Mouse (Mus musculus): ENCODE measurements at regions not wholly inside any gene's neighbourhood (a gene's known extent, or its start where the extent isn't known, plus 50 kb on each side); places are given as distances from the start of the nearest gene placed in this dataset.

DNA sequence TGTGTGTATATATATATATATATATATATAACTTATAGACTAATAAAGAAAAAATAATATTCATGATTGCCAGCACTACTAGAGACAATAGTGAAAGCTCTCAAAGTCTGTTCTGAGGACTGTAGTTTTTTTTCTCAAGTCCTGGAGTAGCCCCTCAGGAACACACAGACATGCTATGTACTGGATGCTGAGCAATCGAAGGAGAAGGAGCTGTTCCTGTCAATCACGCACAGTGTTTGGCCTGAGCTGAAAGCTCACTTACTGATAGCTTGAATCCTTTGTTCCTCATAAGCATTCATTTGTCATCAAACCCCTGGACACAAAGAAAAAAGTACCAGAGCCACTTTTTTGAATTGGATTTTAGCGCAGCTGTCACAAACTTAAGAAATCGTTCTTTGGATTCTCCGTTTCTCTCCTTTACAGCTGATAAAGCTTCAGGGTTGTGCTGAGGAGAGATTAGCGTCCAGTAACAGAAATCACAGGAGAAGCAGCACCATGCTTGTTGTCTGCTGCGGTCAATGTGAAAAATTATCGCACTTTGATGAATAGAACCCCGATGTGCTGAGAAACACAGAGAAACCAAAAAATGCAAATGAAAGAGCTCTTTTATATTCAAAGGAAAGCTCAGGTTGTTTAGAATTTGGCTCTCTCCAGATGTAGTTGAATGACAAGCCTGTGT, 702.2 kb upstream of the Tyrp1 start:
- peak; percentile 78 for ATAC-seq (ENCODE audit: low FRiP score, low read depth)
- Histone ChIP-seq H3K4me2 (replicated peaks) (0 out of 2 replicates have a peak overlapping the region, but pooled peaks have one; percentile 11), H3K36me3 (no peaks in the 10 kb centered on the region), H3K4me3 (no peak overlapping the region), H3K27me3 (no peaks in the 10 kb centered on the region), H3K27ac (replicated peaks) (peak overlapping the region; percentile 61), H3K4me1 (peaks cover 5% of the 10 kb centered on the region; the same call in 1 of the 2 replicates), H3K9ac (replicated peaks) (no peak overlapping the region), H3K9me3 (no peaks in the 10 kb centered on the region)
- WGBS: 54% methylated on average over 9 of the region's 9 CpGs

DNA sequence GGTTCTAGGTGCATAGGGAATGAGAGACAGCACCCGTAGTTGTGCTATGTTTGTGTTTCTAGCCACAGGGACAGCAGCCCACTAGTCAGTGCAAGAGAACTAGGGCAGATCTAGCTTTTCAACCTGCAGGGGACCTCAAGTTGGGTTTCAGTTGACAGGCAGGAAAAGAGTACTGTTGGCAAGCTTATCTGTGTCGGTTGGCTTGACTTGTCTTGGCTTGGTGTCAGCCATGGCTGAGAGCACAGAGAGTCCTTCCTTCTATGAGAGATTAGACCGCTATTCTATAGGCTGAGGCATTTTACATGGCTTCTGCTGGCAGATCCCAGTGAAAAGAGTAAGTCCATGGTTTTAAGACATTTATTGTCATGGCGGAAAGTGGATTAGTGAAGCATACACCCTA, 693.7 kb upstream of the Tyrp1 start:
- H3K9ac ChIP-seq (replicated peaks): no peak overlapping the region
- no peaks in the 10 kb centered on the region for H3K9me3 ChIP-seq
- H3K36me3 ChIP-seq: no peaks in the 10 kb centered on the region
- no peaks in the 10 kb centered on the region for H3K4me1 ChIP-seq
- no peaks in the 10 kb centered on the region for H3K27me3 ChIP-seq
- H3K4me2 ChIP-seq (replicated peaks): no peak overlapping the region
- 88% methylated on average over 4 of the region's 4 CpGs for WGBS
- no peak overlapping the region for H3K27ac ChIP-seq (replicated peaks)
- H3K4me3 ChIP-seq: no peak overlapping the region
- no peak for ATAC-seq (ENCODE audit: low FRiP score, low read depth)

DNA sequence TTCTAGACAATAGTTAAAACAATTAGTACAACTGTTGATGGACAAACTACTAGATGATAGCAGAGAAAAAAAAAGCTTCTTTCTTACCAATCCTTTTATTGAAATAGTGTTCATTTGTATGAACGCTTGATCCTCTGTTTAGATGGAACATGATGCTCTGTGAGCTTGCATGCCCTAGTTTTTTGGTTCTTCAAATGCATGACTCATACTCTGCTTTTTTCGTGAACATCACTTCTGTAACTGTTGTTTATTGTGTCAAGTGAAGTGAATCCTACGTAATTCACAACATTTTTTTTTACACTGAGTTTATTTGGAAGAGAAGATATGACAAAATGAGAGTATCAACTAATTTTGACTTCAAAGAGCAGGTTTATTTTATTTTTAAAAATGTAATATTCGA, 674.1 kb upstream of the Tyrp1 start:
- ATAC-seq (ENCODE audit: low FRiP score, low read depth): no peak
- WGBS: 90% methylated on average over 4 of the region's 4 CpGs
- H3K9me3 ChIP-seq: no peaks in the 10 kb centered on the region
- H3K4me2 ChIP-seq (replicated peaks): no peak overlapping the region
- H3K9ac ChIP-seq (replicated peaks): no peak overlapping the region
- no peak overlapping the region for H3K27ac ChIP-seq (replicated peaks)
- H3K27me3 ChIP-seq: no peaks in the 10 kb centered on the region
- H3K36me3 ChIP-seq: no peaks in the 10 kb centered on the region
- H3K4me1 ChIP-seq: no peaks in the 10 kb centered on the region
- no peak overlapping the region for H3K4me3 ChIP-seq

DNA sequence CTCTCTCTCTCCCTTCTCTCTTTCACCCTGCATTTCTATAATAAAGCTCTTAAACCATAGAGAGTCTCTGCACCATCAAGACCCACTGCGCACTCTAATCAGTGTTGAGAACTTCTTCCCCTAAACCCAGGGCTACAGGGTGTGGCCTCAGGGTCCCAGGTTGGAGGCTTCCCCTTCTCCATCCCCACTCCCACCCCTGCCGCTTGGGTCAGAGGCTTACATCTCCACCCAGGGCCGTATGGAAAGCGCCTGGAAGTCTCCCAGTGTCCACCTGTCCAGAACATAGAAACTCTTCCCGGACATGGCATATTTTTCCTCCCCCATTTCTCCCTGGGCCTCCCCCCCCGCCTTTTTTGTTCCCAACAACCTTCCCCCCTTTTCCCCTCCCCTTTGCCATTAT, 660.7 kb upstream of the Tyrp1 start:
- H3K36me3 ChIP-seq: no peaks in the 10 kb centered on the region
- no peak overlapping the region for H3K4me3 ChIP-seq
- H3K4me2 ChIP-seq (replicated peaks): no peak overlapping the region
- no peak overlapping the region for H3K9ac ChIP-seq (replicated peaks)
- 86% methylated on average over 6 of the region's 6 CpGs for WGBS
- no peaks in the 10 kb centered on the region for H3K9me3 ChIP-seq
- no peaks in the 10 kb centered on the region for H3K4me1 ChIP-seq
- ATAC-seq (ENCODE audit: low FRiP score, low read depth): no peak
- H3K27me3 ChIP-seq: no peaks in the 10 kb centered on the region
- no peak overlapping the region for H3K27ac ChIP-seq (replicated peaks)

GRCm38 (mm10) chr4:80202223-80202622, 631.7 kb upstream of the Tyrp1 start:
- ATAC-seq (ENCODE audit: low FRiP score, low read depth): no peak
- WGBS: 70% methylated on average over 1 of the region's 1 CpGs

GRCm38 (mm10) chr4:80203916-80204315, 630.0 kb upstream of the Tyrp1 start:
- Histone ChIP-seq H3K4me1 (no peaks in the 10 kb centered on the region), H3K27ac (replicated peaks) (no peak overlapping the region), H3K4me2 (replicated peaks) (no peak overlapping the region), H3K9ac (replicated peaks) (no peak overlapping the region), H3K4me3 (no peak overlapping the region), H3K36me3 (no peaks in the 10 kb centered on the region), H3K27me3 (no peaks in the 10 kb centered on the region), H3K9me3 (no peaks in the 10 kb centered on the region)
- WGBS: 87% methylated on average over 6 of the region's 6 CpGs
- no peak for ATAC-seq (ENCODE audit: low FRiP score, low read depth)

More at GRCm38 (mm10) chr4:80202223-80202622, 631.7 kb upstream of the Tyrp1 start:
- Histone ChIP-seq H3K27ac (replicated peaks) (no peak overlapping the region), H3K27me3 (no peaks in the 10 kb centered on the region), H3K36me3 (no peaks in the 10 kb centered on the region), H3K4me3 (no peak overlapping the region), H3K9ac (replicated peaks) (no peak overlapping the region), H3K4me2 (replicated peaks) (no peak overlapping the region), H3K4me1 (no peaks in the 10 kb centered on the region), H3K9me3 (no peaks in the 10 kb centered on the region)

- 93% methylated on average over 5 of the region's 5 CpGs for WGBS
Measured at GRCm38 (mm10) chr4:80204374-80204773, 629.5 kb upstream of the Tyrp1 start.

More at GRCm38 (mm10) chr4:80204374-80204773, 629.5 kb upstream of the Tyrp1 start:
- Histone ChIP-seq H3K4me1 (no peaks in the 10 kb centered on the region), H3K36me3 (no peaks in the 10 kb centered on the region), H3K9me3 (no peaks in the 10 kb centered on the region), H3K4me3 (no peak overlapping the region), H3K27me3 (no peaks in the 10 kb centered on the region), H3K4me2 (replicated peaks) (no peak overlapping the region), H3K9ac (replicated peaks) (no peak overlapping the region), H3K27ac (replicated peaks) (no peak overlapping the region)
- ATAC-seq (ENCODE audit: low FRiP score, low read depth): no peak

Data from midbrain, embryonic 12.5 days (tissue).